Mouse (Mus musculus) layer of hippocampus, adult 9-11 months (tissue): ENCODE results near the gene Fam163b.
A peak's percentile ranks its signal among the peaks of the same experiment; 100 is the strongest.

Experiments used
- DNase-seq: peaks from one replicate; pipeline ENCODE4 v3.0.0; 2022

Gene Fam163b

GRCm38 (mm10) chr2:27128990-27129389 is 13.3 kb downstream of the Fam163b start:
- no peak for DNase-seq

GRCm38 (mm10) chr2:27126496-27126895 is 15.8 kb downstream of the Fam163b start:
- DNase-seq, result no peak

- DNase-seq, result no peak
These were observed 16.3 kb downstream of the Fam163b start for GRCm38 (mm10) chr2:27125979-27126378.

- DNase-seq, result no peak
These were observed 19.2 kb downstream of the Fam163b start for GRCm38 (mm10) chr2:27123121-27123520.

- DNase-seq, result no peak
These were observed 19.7 kb downstream of the Fam163b start for GRCm38 (mm10) chr2:27122578-27122977.

GRCm38 (mm10) chr2:27121626-27122355 is 20.5 kb downstream of the Fam163b start:
- DNase-seq, result peak; percentile 33

GRCm38 (mm10) chr2:27120241-27120641 is 22.1 kb downstream of the Fam163b start:
- no peak for DNase-seq

GRCm38 (mm10) chr2:27119766-27120165 is 22.5 kb downstream of the Fam163b start:
- DNase-seq, result no peak

- no peak for DNase-seq
These were observed 23.8 kb downstream of the Fam163b start for GRCm38 (mm10) chr2:27118452-27118851.

- no peak for DNase-seq
These were observed 28.1 kb downstream of the Fam163b start for GRCm38 (mm10) chr2:27114169-27114568.

- DNase-seq, result no peak
These were observed 29.7 kb downstream of the Fam163b start for GRCm38 (mm10) chr2:27112585-27112984.

- DNase-seq, result peak; percentile 59
These were observed 33.2 kb downstream of the Fam163b start for GRCm38 (mm10) chr2:27109052-27109451.

- no peak for DNase-seq
These were observed 34.1 kb downstream of the Fam163b start for GRCm38 (mm10) chr2:27108144-27108543.

GRCm38 (mm10) chr2:27106816-27107215 is 35.5 kb downstream of the Fam163b start:
- DNase-seq, result no peak

- DNase-seq, result peak; percentile 52
These were observed 38.7 kb downstream of the Fam163b start for GRCm38 (mm10) chr2:27103554-27103953.

GRCm38 (mm10) chr2:27097776-27098175 is 44.5 kb downstream of the Fam163b start:
- DNase-seq, result peak; percentile 55

- no peak for DNase-seq
These were observed 45.0 kb downstream of the Fam163b start for GRCm38 (mm10) chr2:27097241-27097656.

GRCm38 (mm10) chr2:27096341-27096981 is 45.8 kb downstream of the Fam163b start:
- DNase-seq, result peak; percentile 37

- no peak for DNase-seq
These were observed 47.1 kb downstream of the Fam163b start for GRCm38 (mm10) chr2:27095178-27095577.

GRCm38 (mm10) chr2:27089238-27089637 is 53.1 kb downstream of the Fam163b start:
- no peak for DNase-seq

- no peak for DNase-seq
These were observed 53.6 kb downstream of the Fam163b start for GRCm38 (mm10) chr2:27088700-27089099.

GRCm38 (mm10) chr2:27088071-27088644 is 54.1 kb downstream of the Fam163b start:
- no peak for DNase-seq

GRCm38 (mm10) chr2:27087581-27087980 is 54.7 kb downstream of the Fam163b start:
- DNase-seq, result no peak

- DNase-seq, result no peak
These were observed 55.7 kb downstream of the Fam163b start for GRCm38 (mm10) chr2:27086483-27087010.
